Mouse (Mus musculus): Measurements from ENCODE around the gene Eri3. TPM values are rescaled to one million over a fixed set of nuclear protein-coding genes. Genes with fewer than 3 reads are reported as not detected.
A peak's percentile ranks its signal among the peaks of the same experiment; 100 is the strongest.

The Eri3 gene
- total and polyA plus RNA-seq, 2 experiments from 2014 or later = 267 to 295 TPM

- peak overlapping the region; percentile 6; the same call in 1 of the 2 replicates for H3K9ac ChIP-seq (replicated peaks; ENCODE audit: low read length)
These were observed 589 bp upstream of the Eri3 start for GRCm38 (mm10) chr4:117549576-117549975.

DNA sequence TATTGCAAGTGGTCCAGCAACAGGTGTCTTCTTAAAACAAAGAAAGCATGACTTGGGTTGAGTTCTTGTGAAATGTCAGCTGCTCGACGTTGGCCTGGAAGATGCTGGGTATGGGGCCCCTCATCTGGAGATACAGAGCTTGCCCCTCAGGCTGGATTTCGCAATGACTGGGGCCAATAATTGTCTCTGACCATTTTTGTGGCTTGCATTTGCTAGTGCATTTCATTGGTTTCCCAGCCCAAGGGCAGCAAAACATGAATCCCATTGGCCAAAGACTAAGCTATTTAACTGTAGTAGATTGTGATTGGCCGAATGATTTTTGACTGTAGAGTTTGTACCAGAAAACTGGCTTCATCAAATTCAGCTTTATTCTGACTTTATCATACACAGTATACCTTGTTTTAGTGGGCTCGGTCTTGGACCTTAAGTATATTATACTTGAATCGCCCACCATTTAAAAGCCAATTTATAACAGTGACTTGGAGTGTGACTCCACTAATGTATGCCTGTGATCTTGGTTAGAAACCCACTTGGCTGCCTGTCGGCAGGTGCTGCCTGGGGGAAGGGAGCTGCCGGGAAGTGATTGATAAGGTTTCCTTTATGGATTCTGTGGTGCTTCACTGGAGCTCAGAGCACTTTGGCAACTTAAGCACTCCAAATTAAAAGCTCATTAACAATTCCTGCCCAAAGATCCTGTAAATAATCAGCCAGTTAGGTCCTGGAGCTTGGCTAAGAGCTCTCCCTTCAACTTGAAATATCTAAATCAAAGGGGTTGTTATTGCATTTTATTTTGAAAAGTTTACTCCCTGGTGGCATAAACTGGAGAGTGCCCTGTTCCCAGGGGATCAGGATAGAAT lies 1.2 kb downstream of the Eri3 start:
- ATAC-seq (no peak), DNase-seq (ENCODE audit: low spot score) (peak; percentile 53)
- H3K9ac ChIP-seq (replicated peaks; ENCODE audit: low read length) = 0 out of 2 replicates have a peak overlapping the region, but pooled peaks have one; percentile 70
- H3K4me2 ChIP-seq (ENCODE audit: low read depth, low read length) = peak overlapping the region; percentile 79
- no peak overlapping the region for H3K27ac ChIP-seq
- H3K4me3 ChIP-seq (ENCODE audit: low read length) = peak overlapping the region; percentile 94
- 65% methylated on average over 8 of the region's 8 CpGs for WGBS
- no peaks in the 10 kb centered on the region for H3K27me3 ChIP-seq (ENCODE audit: insufficient read depth, low read length)
- no peak for TF ChIP-seq CTCF (IDR thresholded peaks at IDR 0.05; ENCODE audit: low read depth)
- peaks cover 19% of the 10 kb centered on the region for H3K4me1 ChIP-seq (ENCODE audit: insufficient read depth, low read length)
- no peaks in the 10 kb centered on the region for H3K9me3 ChIP-seq (ENCODE audit: low read length)
- H3K36me3 ChIP-seq (ENCODE audit: insufficient read depth, low read length) = no peaks in the 10 kb centered on the region

More at GRCm38 (mm10) chr4:117549576-117549975, 589 bp upstream of the Eri3 start:
- peak overlapping the region; percentile 7; the same call in 1 of the 2 replicates for H3K27ac ChIP-seq
- H3K36me3 ChIP-seq (ENCODE audit: insufficient read depth, low read length) = no peaks in the 10 kb centered on the region
- peak overlapping the region; percentile 94 for H3K4me3 ChIP-seq (ENCODE audit: low read length)
- H3K4me2 ChIP-seq (ENCODE audit: low read depth, low read length) = peak overlapping the region; percentile 50
- DNase-seq (ENCODE audit: low spot score) (no peak), ATAC-seq (no peak; the same call in 1 of the 2 replicates)
- TF ChIP-seq CTCF (IDR thresholded peaks at IDR 0.05; ENCODE audit: low read depth) = no peak
- WGBS = 45% methylated on average over 6 of the region's 6 CpGs
- H3K27me3 ChIP-seq (ENCODE audit: insufficient read depth, low read length) = no peaks in the 10 kb centered on the region
- H3K4me1 ChIP-seq (ENCODE audit: insufficient read depth, low read length) = peaks cover 16% of the 10 kb centered on the region
- H3K9me3 ChIP-seq (ENCODE audit: low read length) = no peaks in the 10 kb centered on the region

DNA sequence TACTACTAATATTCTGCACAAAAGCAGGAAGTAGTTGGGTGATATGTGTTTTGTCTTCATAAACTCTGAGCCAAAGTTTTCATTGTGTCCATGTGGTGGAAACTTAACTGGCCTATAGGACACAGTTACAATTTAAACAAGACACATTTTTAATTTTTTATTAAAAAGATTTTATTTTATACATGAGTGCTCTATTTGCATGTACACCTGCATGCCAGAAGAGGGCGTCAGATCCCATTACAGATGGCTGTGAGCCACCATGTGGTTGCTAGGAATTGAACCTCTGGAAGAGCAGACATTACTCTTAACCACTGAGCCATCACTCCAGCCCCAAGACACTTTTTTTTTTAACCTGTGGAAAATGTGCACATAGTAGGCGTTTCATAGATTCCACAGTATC lies 5.3 kb downstream of the Eri3 start:
- peaks cover 18% of the 10 kb centered on the region for H3K4me1 ChIP-seq (ENCODE audit: insufficient read depth, low read length)

GRCm38 (mm10) chr4:117556372-117556771 lies 6.2 kb downstream of the Eri3 start:
- Histone ChIP-seq H3K9me3 (ENCODE audit: low read length) (no peaks in the 10 kb centered on the region), H3K4me3 (ENCODE audit: low read length) (no peak overlapping the region), H3K4me1 (ENCODE audit: insufficient read depth, low read length) (peaks cover 11% of the 10 kb centered on the region), H3K4me2 (ENCODE audit: low read depth, low read length) (no peak overlapping the region), H3K27ac (no peak overlapping the region), H3K36me3 (ENCODE audit: insufficient read depth, low read length) (no peaks in the 10 kb centered on the region), H3K27me3 (ENCODE audit: insufficient read depth, low read length) (no peaks in the 10 kb centered on the region), H3K9ac (replicated peaks; ENCODE audit: low read length) (no peak overlapping the region)
- no peak for DNase-seq (ENCODE audit: low spot score)
- WGBS = 18% methylated on average over 5 of the region's 5 CpGs
- TF ChIP-seq CTCF (IDR thresholded peaks at IDR 0.05; ENCODE audit: low read depth) = no peak
- no peak for ATAC-seq

More for the DNA sequence above, 5.3 kb downstream of the Eri3 start:
- no peak for DNase-seq (ENCODE audit: low spot score)
- no peak overlapping the region for H3K27ac ChIP-seq
- no peak overlapping the region for H3K4me3 ChIP-seq (ENCODE audit: low read length)
- 56% methylated on average over 2 of the region's 2 CpGs for WGBS
- peak; percentile 17; the same call in 1 of the 2 replicates for TF ChIP-seq CTCF (IDR thresholded peaks at IDR 0.05; ENCODE audit: low read depth)
- H3K27me3 ChIP-seq (ENCODE audit: insufficient read depth, low read length) = no peaks in the 10 kb centered on the region
- H3K36me3 ChIP-seq (ENCODE audit: insufficient read depth, low read length) = no peaks in the 10 kb centered on the region
- H3K9ac ChIP-seq (replicated peaks; ENCODE audit: low read length) = no peak overlapping the region
- H3K9me3 ChIP-seq (ENCODE audit: low read length) = no peaks in the 10 kb centered on the region
- no peak for ATAC-seq
- no peak overlapping the region for H3K4me2 ChIP-seq (ENCODE audit: low read depth, low read length)

DNA sequence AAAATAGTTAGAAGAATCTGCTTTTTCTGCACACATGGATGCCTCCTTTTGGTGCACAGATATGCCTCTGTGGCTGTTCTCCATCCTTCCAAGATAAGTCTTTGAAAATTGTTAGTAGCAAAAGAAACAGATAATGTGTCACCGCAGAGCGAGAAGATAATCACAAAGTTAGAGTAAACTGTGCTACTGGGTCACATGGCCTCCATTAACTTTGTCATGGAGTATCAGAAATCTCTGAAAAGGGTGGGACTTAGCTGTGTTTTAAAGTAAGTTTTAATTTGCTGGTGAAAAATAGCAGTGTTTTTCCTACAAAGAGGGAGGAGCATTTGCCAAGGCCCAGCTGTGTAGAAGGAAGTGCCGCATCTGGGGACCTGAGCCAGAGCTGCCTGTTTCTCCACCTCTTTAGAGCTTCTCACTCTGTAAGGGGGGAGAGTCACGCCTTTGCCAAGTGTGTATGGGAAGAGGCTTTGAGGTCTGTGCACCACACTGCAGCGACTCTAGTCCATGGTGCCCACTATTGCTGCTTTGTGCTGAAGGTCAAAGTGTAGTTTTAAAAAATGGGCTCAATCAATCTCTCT lies 7.0 kb downstream of the Eri3 start:
- H3K36me3 ChIP-seq (ENCODE audit: insufficient read depth, low read length) = no peaks in the 10 kb centered on the region
- no peaks in the 10 kb centered on the region for H3K9me3 ChIP-seq (ENCODE audit: low read length)
- no peak for TF ChIP-seq CTCF (IDR thresholded peaks at IDR 0.05; ENCODE audit: low read depth)
- ATAC-seq = no peak
- peaks cover 5% of the 10 kb centered on the region; the same call in 1 of the 2 replicates for H3K4me1 ChIP-seq (ENCODE audit: insufficient read depth, low read length)
- H3K4me3 ChIP-seq (ENCODE audit: low read length) = no peak overlapping the region
- H3K4me2 ChIP-seq (ENCODE audit: low read depth, low read length) = no peak overlapping the region
- WGBS = 78% methylated on average over 5 of the region's 5 CpGs
- no peak overlapping the region for H3K27ac ChIP-seq
- H3K27me3 ChIP-seq (ENCODE audit: insufficient read depth, low read length) = no peaks in the 10 kb centered on the region
- H3K9ac ChIP-seq (replicated peaks; ENCODE audit: low read length) = no peak overlapping the region
- no peak for DNase-seq (ENCODE audit: low spot score)

- no peaks in the 10 kb centered on the region for H3K9me3 ChIP-seq (ENCODE audit: low read length)
- H3K27me3 ChIP-seq (ENCODE audit: insufficient read depth, low read length) = no peaks in the 10 kb centered on the region
- 83% methylated on average over 9 of the region's 9 CpGs for WGBS
- DNase-seq (ENCODE audit: low spot score) (no peak), ATAC-seq (no peak)
- H3K36me3 ChIP-seq (ENCODE audit: insufficient read depth, low read length) = peaks cover 6% of the 10 kb centered on the region; the same call in 1 of the 2 replicates
- no peak overlapping the region for H3K4me2 ChIP-seq (ENCODE audit: low read depth, low read length)
- no peak for TF ChIP-seq CTCF (IDR thresholded peaks at IDR 0.05; ENCODE audit: low read depth)
- H3K4me3 ChIP-seq (ENCODE audit: low read length) = no peak overlapping the region
- no peak overlapping the region for H3K27ac ChIP-seq
- no peak overlapping the region for H3K9ac ChIP-seq (replicated peaks; ENCODE audit: low read length)
- H3K4me1 ChIP-seq (ENCODE audit: insufficient read depth, low read length) = no peaks in the 10 kb centered on the region
These were observed 13.8 kb downstream of the Eri3 start for GRCm38 (mm10) chr4:117563967-117564366.

Measured in hindbrain, postnatal 0 days (tissue).